Mouse (Mus musculus): ENCODE measurements around the gene Twnk. TPM values are rescaled to one million over a fixed set of nuclear protein-coding genes. Genes with fewer than 3 reads are reported as not detected.

Gene Twnk
- polyA plus RNA-seq, 1 experiment from 2014 or later, result 7.9 TPM

- ATAC-seq (ENCODE audit: low FRiP score, low TSS enrichment), result 0 out of 2 replicates have a peak, but pooled peaks have one; percentile 6
- H3K9ac ChIP-seq (ENCODE audit: low read length), result peak overlapping the region; percentile 48
- no peak overlapping the region; the same call in none of the 2 replicates for H3K4me3 ChIP-seq (ENCODE audit: low read depth, low read length)
Measured at GRCm38 (mm10) chr19:45020348-45020747, 14.9 kb downstream of the Twnk start.

GRCm38 (mm10) chr19:45021362-45021761 is 15.9 kb downstream of the Twnk start:
- TF ChIP-seq EP300 (optimal IDR thresholded peaks at IDR 0.05), result no peak
- no peak for TF ChIP-seq CTCF (IDR thresholded peaks at IDR 0.05; ENCODE audit: low read depth)
- WGBS, result 76% methylated on average over 15 of the region's 15 CpGs
- no peak overlapping the region for H3K27ac ChIP-seq (replicated peaks)

More at GRCm38 (mm10) chr19:45020348-45020747, 14.9 kb downstream of the Twnk start:
- H3K4me1 ChIP-seq (replicated peaks; ENCODE audit: control insufficient read depth, insufficient read depth), result peaks cover 2% of the 10 kb centered on the region
- peak; percentile 66 for DNase-seq (ENCODE audit: low spot score)
- no peaks in the 10 kb centered on the region for H3K27me3 ChIP-seq (ENCODE audit: control insufficient read depth, insufficient read depth, low read length)
- H3K36me3 ChIP-seq (ENCODE audit: control insufficient read depth, insufficient read depth, low read length), result peaks cover 12% of the 10 kb centered on the region
- no peaks in the 10 kb centered on the region for H3K9me3 ChIP-seq (ENCODE audit: control insufficient read depth, low read length)
- peak overlapping the region; percentile 43 for H3K4me2 ChIP-seq (replicated peaks; ENCODE audit: low read depth)
- H3K27ac ChIP-seq (replicated peaks), result peak overlapping the region; percentile 58
- no peak for TF ChIP-seq CTCF (IDR thresholded peaks at IDR 0.05; ENCODE audit: low read depth)
- no peak for TF ChIP-seq EP300 (optimal IDR thresholded peaks at IDR 0.05)
- WGBS, result 31% methylated on average over 6 of the region's 6 CpGs

GRCm38 (mm10) chr19:45023993-45024392 is 18.5 kb downstream of the Twnk start:
- Histone ChIP-seq H3K36me3 (ENCODE audit: control insufficient read depth, insufficient read depth, low read length) (peaks cover 28% of the 10 kb centered on the region), H3K27ac (replicated peaks) (no peak overlapping the region), H3K4me3 (ENCODE audit: low read depth, low read length) (no peak overlapping the region), H3K9ac (ENCODE audit: low read length) (no peak overlapping the region), H3K4me1 (replicated peaks; ENCODE audit: control insufficient read depth, insufficient read depth) (peaks cover 2% of the 10 kb centered on the region; the same call in 1 of the 2 replicates), H3K4me2 (replicated peaks; ENCODE audit: low read depth) (no peak overlapping the region), H3K27me3 (ENCODE audit: control insufficient read depth, insufficient read depth, low read length) (no peaks in the 10 kb centered on the region), H3K9me3 (ENCODE audit: control insufficient read depth, low read length) (no peaks in the 10 kb centered on the region)
- WGBS, result 78% methylated on average over 11 of the region's 11 CpGs
- no peak for DNase-seq (ENCODE audit: low spot score)
- TF ChIP-seq CTCF (IDR thresholded peaks at IDR 0.05; ENCODE audit: low read depth) (no peak), EP300 (optimal IDR thresholded peaks at IDR 0.05) (no peak)
- no peak for ATAC-seq (ENCODE audit: low FRiP score, low TSS enrichment)

More at GRCm38 (mm10) chr19:45021362-45021761, 15.9 kb downstream of the Twnk start:
- Histone ChIP-seq H3K27me3 (ENCODE audit: control insufficient read depth, insufficient read depth, low read length) (no peaks in the 10 kb centered on the region), H3K4me1 (replicated peaks; ENCODE audit: control insufficient read depth, insufficient read depth) (peaks cover 2% of the 10 kb centered on the region), H3K36me3 (ENCODE audit: control insufficient read depth, insufficient read depth, low read length) (peaks cover 19% of the 10 kb centered on the region), H3K9me3 (ENCODE audit: control insufficient read depth, low read length) (no peaks in the 10 kb centered on the region), H3K9ac (ENCODE audit: low read length) (peak overlapping the region; percentile 48), H3K4me2 (replicated peaks; ENCODE audit: low read depth) (peak overlapping the region; percentile 43; the same call in 1 of the 2 replicates), H3K4me3 (ENCODE audit: low read depth, low read length) (peak overlapping the region; percentile 4; the same call in 1 of the 2 replicates)
- DNase-seq (ENCODE audit: low spot score) (no peak), ATAC-seq (ENCODE audit: low FRiP score, low TSS enrichment) (no peak)

- no peak overlapping the region for H3K27ac ChIP-seq (replicated peaks)
- peaks cover 2% of the 10 kb centered on the region; the same call in 1 of the 2 replicates for H3K4me1 ChIP-seq (replicated peaks; ENCODE audit: control insufficient read depth, insufficient read depth)
- H3K4me3 ChIP-seq (ENCODE audit: low read depth, low read length), result no peak overlapping the region
- ATAC-seq (ENCODE audit: low FRiP score, low TSS enrichment), result no peak
- H3K9ac ChIP-seq (ENCODE audit: low read length), result no peak overlapping the region
- 83% methylated on average over 20 of the region's 20 CpGs for WGBS
- H3K36me3 ChIP-seq (ENCODE audit: control insufficient read depth, insufficient read depth, low read length), result peaks cover 28% of the 10 kb centered on the region
- no peak overlapping the region for H3K4me2 ChIP-seq (replicated peaks; ENCODE audit: low read depth)
- DNase-seq (ENCODE audit: low spot score), result no peak
- H3K9me3 ChIP-seq (ENCODE audit: control insufficient read depth, low read length), result no peaks in the 10 kb centered on the region
- H3K27me3 ChIP-seq (ENCODE audit: control insufficient read depth, insufficient read depth, low read length), result no peaks in the 10 kb centered on the region
- no peak for TF ChIP-seq EP300 (optimal IDR thresholded peaks at IDR 0.05)
- no peak for TF ChIP-seq CTCF (IDR thresholded peaks at IDR 0.05; ENCODE audit: low read depth)
Measured at GRCm38 (mm10) chr19:45024775-45025174, 19.3 kb downstream of the Twnk start.

- Histone ChIP-seq H3K36me3 (ENCODE audit: control insufficient read depth, insufficient read depth, low read length) (peaks cover 28% of the 10 kb centered on the region), H3K4me1 (replicated peaks; ENCODE audit: control insufficient read depth, insufficient read depth) (peaks cover 6% of the 10 kb centered on the region), H3K27ac (replicated peaks) (no peak overlapping the region; the same call in 1 of the 2 replicates), H3K4me2 (replicated peaks; ENCODE audit: low read depth) (no peak overlapping the region), H3K4me3 (ENCODE audit: low read depth, low read length) (no peak overlapping the region), H3K9ac (ENCODE audit: low read length) (no peak overlapping the region), H3K27me3 (ENCODE audit: control insufficient read depth, insufficient read depth, low read length) (no peaks in the 10 kb centered on the region), H3K9me3 (ENCODE audit: control insufficient read depth, low read length) (no peaks in the 10 kb centered on the region)
- ATAC-seq (ENCODE audit: low FRiP score, low TSS enrichment) (no peak), DNase-seq (ENCODE audit: low spot score) (no peak)
- no peak for TF ChIP-seq CTCF (IDR thresholded peaks at IDR 0.05; ENCODE audit: low read depth)
- TF ChIP-seq EP300 (optimal IDR thresholded peaks at IDR 0.05), result no peak
- WGBS, result 87% methylated on average over 37 of the region's 37 CpGs
Measured at GRCm38 (mm10) chr19:45025937-45026568, 20.6 kb downstream of the Twnk start.
